Mouse (Mus musculus) liver, embryonic 11.5 days (tissue): ENCODE data around the gene Btg4. TPM values are rescaled to one million over a fixed set of nuclear protein-coding genes. Genes with fewer than 3 reads are reported as not detected.
A peak's percentile ranks its signal among the peaks of the same experiment; 100 is the strongest.

Source experiments
- ATAC-seq: fragments of 200-750 bp; cut with Nextera tagmentation; replicated peaks from 2 replicates; pipeline ENCODE4 v1.8.0; 2017; ENCODE audit warnings: moderate number of reproducible peaks, mild to moderate bottlenecking, moderate TSS enrichment, moderate library complexity; ENCODE audit not compliant: low FRiP score
- DNase-seq: peaks from one replicate; pipeline ENCODE4 v3.0.0-alpha.2; 2017; ENCODE audit warnings: low spot score
- H3K27ac ChIP-seq: fragments of 300-500 bp; sonication (generic); 2 replicates; pipeline ENCODE4 v1.5.1; 2014; ENCODE audit warnings: mild to moderate bottlenecking, low read depth, low read length, control low read depth
- H3K27me3 ChIP-seq: fragments of 300-500 bp; sonication (generic); replicated peaks from 2 replicates; pipeline ENCODE4 v1.6.1; 2014; ENCODE audit warnings: low read length, mixed read lengths; ENCODE audit not compliant: control insufficient read depth, insufficient read depth
- H3K36me3 ChIP-seq: fragments of 300-500 bp; sonication (generic); 2 replicates; pipeline ENCODE4 v1.6.1; 2014; ENCODE audit warnings: mild to moderate bottlenecking, low read length, moderate library complexity, mixed read lengths; ENCODE audit not compliant: control insufficient read depth, insufficient read depth
- H3K4me1 ChIP-seq: fragments of 300-500 bp; sonication (generic); replicated peaks from 2 replicates; pipeline ENCODE4 v1.6.1; 2014; ENCODE audit warnings: low read length, mixed read lengths; ENCODE audit not compliant: control insufficient read depth, insufficient read depth
- H3K4me2 ChIP-seq: fragments of 300-500 bp; sonication (generic); 2 replicates; pipeline ENCODE4 v1.6.1; 2014; ENCODE audit warnings: mild to moderate bottlenecking, control low read depth, moderate library complexity
- H3K4me3 ChIP-seq: fragments of 300-500 bp; sonication (generic); 2 replicates; pipeline ENCODE4 v1.5.1; 2014; ENCODE audit warnings: low read depth, low read length, control low read depth
- H3K9ac ChIP-seq: fragments of 300-500 bp; sonication (generic); 2 replicates; pipeline ENCODE4 v1.6.1; 2014; ENCODE audit warnings: low read depth, low read length, control low read depth
- H3K9me3 ChIP-seq: fragments of 300-500 bp; sonication (generic); 2 replicates; pipeline ENCODE4 v1.6.1; 2016; ENCODE audit warnings: low read length, inconsistent platforms, mixed read lengths; ENCODE audit not compliant: control insufficient read depth
- WGBS: fragments of 180-500 bp; shearing (Covaris S2); extraction: QIAGEN DNeasy Blood & Tissue Kit; methylation state at CpG from one replicate; pipeline ENCODE4 v1.1.7; 2014; 5-methylcytosine and 5-hydroxymethylcytosine counted together
- polyA plus RNA-seq: library from polyadenylated mRNA; unstranded; fragments of >200 nt; fragmentation: Nextera tagmentation; extraction: Ambion mirVana; gene quantifications from 2 replicates; pipeline ENCODE4 v1.2.1, GENCODE M21; 2014

Gene Btg4
- polyA plus RNA-seq, 1 experiment from 2014 or later: not detected

DNA sequence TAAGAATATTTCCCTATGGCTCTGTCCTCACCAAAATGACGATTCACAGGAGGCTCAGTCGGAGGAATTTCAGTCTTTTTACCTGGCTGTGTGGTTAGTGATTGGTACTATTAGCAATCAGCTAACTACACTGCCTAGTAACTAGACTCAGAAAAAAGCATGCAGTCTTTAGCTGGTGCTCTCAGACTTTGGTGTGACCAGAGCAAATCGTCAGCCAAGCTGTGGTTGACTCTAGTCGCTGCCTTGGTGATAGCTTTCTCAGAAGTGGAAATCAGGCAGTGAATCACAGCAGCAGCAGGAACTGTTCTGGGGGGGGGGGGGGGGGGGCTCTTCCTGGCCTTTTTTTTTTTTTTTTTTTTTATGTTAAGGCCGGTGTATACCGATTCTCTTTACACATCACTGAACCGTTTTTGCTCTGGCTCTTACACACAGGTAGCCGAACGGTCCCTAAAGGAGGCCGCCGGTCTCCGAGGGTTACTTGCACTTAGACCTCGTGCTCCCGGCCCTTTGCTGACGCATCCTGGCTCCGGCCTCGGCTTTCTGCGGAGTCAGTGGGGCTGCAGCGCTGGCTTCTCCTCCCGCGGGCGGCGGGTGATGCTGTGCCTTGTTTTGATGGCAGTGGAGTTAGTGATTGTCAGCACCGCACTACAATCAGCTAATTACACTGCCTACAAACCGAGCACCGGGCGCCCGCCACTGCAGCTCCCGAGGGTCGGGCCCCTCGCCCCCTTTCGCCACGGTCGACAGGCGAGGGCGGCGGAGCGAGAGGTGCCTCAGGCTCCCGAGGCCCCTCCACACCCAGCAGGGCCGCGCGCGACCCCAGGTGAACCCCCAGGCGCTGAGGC lies 42.5 kb downstream of the Btg4 start:
- peak overlapping the region; percentile 41 for H3K9ac ChIP-seq
- H3K4me3 ChIP-seq: peak overlapping the region; percentile 58
- no peaks in the 10 kb centered on the region for H3K9me3 ChIP-seq
- peak; percentile 66 for DNase-seq
- 2% methylated on average over 44 of the region's 44 CpGs for WGBS
- H3K27me3 ChIP-seq: peaks cover 43% of the 10 kb centered on the region
- H3K36me3 ChIP-seq: no peaks in the 10 kb centered on the region
- H3K4me2 ChIP-seq: peak overlapping the region; percentile 91
- no peak for ATAC-seq
- H3K27ac ChIP-seq: no peak overlapping the region
- no peaks in the 10 kb centered on the region; the same call in 1 of the 2 replicates for H3K4me1 ChIP-seq

DNA sequence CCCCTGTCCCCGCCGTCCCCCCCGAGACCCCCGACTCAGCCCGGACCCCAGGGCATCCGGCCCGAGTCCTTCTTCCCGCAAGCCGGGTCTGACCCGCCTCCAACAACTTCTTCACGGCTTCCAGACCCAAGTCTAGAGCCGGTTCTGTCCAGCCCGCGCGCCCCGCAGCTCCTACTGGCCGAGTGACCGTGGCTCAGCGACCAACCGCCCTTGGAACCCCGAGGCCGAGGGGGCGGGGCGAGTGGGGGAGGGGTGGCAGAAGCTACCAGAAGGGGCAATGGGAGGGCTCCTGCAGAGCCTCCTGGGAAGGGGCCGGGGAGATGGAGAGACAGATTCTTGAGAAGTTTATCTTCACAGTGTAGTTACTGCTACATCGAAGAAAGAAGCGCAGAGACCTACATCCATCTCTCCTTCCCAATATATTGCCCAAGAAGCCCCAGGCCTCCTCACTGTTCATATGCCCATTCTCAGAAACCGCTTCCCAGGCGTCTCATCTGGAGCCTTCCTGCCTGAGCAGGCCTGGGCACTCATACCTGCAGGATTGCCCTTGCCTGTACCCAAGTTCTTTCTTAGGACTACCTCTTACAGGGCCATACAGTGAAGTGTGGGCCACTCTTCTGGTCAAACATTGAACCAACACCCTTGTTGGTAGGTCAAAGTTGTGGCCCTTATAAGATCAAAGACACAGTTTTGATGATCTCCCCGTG lies 43.3 kb downstream of the Btg4 start:
- WGBS: 12% methylated on average over 29 of the region's 30 CpGs
- Histone ChIP-seq H3K27me3 (peaks cover 43% of the 10 kb centered on the region), H3K27ac (no peak overlapping the region), H3K4me1 (no peaks in the 10 kb centered on the region; the same call in 1 of the 2 replicates), H3K9ac (peak overlapping the region; percentile 41), H3K4me2 (peak overlapping the region; percentile 91), H3K4me3 (peak overlapping the region; percentile 58), H3K9me3 (no peaks in the 10 kb centered on the region), H3K36me3 (no peaks in the 10 kb centered on the region)
- no peak for DNase-seq
- no peak for ATAC-seq

DNA sequence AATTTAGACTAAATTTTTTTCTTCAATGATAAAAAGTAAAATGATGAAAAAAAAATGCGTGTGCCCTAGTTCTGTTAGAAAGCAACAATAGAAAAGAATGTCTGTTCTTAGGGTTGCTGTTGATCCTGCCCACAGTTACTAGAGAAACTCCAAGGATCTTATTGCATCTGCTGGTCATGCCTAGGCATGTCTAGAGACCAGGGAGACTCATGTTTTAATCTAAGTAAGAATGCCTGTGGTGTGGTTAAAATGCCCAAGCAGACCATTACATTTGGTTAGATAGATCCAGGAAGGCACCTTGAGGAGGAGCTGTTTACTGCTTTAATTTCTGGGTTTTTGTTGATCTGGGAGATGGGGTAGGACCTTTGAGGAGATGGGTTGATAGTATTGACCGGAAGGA lies 45.0 kb downstream of the Btg4 start:
- Histone ChIP-seq H3K4me2 (no peak overlapping the region), H3K4me3 (no peak overlapping the region), H3K27ac (no peak overlapping the region), H3K9me3 (no peaks in the 10 kb centered on the region), H3K9ac (no peak overlapping the region), H3K36me3 (no peaks in the 10 kb centered on the region), H3K4me1 (no peaks in the 10 kb centered on the region; the same call in 1 of the 2 replicates), H3K27me3 (peaks cover 37% of the 10 kb centered on the region)
- DNase-seq: no peak
- 70% methylated on average over 2 of the region's 2 CpGs for WGBS
- ATAC-seq: no peak

DNA sequence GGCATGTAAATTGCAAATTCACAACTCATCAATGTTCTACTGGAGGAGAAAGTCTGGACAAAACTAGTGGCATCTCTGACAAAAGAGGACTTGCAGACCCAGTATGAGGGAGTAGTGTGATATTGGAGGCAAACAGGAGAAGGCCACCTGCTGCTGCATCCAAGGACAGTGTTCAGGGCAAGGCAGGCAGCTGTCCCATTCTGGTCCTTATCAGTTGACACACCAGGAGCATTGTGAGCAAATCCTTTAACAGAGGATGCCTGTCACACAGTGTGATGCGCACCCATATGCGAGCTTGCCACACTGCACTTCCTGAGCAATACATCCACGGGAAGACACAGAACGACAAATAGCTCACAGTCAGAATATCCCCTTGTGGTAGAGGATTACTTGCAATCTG lies 54.1 kb downstream of the Btg4 start:
- ATAC-seq (no peak), DNase-seq (no peak)
- Histone ChIP-seq H3K27ac (no peak overlapping the region), H3K4me2 (no peak overlapping the region), H3K9me3 (no peaks in the 10 kb centered on the region), H3K9ac (no peak overlapping the region), H3K27me3 (no peaks in the 10 kb centered on the region), H3K36me3 (no peaks in the 10 kb centered on the region), H3K4me3 (no peak overlapping the region), H3K4me1 (no peaks in the 10 kb centered on the region)
- 65% methylated on average over 4 of the region's 4 CpGs for WGBS

DNA sequence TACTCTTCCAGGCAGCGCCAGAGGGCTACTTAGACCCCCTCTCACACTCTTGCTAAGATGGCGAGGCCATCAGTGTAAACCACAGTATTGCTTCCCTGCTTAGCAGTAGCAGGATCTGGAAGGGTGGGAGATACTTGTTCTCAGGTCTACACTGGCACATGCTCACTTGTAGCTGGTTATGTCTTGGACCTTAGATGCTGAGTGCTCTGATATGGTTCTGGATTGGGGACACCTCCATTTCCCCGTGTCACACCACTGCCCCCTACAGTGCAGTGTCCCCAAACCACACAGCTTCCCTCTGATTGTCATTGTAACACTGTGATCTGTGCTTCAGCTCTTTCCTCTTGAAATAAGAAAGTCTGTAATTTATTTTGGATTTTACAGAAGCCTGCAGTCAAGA lies 76.3 kb downstream of the Btg4 start:
- no peak for DNase-seq
- Histone ChIP-seq H3K4me1 (peaks cover 4% of the 10 kb centered on the region), H3K4me3 (no peak overlapping the region), H3K27ac (no peak overlapping the region), H3K36me3 (no peaks in the 10 kb centered on the region), H3K4me2 (no peak overlapping the region), H3K27me3 (no peaks in the 10 kb centered on the region; the same call in 1 of the 2 replicates), H3K9me3 (no peaks in the 10 kb centered on the region), H3K9ac (no peak overlapping the region)
- 68% methylated on average over 3 of the region's 3 CpGs for WGBS
- ATAC-seq: peak; percentile 64; the same call in 1 of the 2 replicates

DNA sequence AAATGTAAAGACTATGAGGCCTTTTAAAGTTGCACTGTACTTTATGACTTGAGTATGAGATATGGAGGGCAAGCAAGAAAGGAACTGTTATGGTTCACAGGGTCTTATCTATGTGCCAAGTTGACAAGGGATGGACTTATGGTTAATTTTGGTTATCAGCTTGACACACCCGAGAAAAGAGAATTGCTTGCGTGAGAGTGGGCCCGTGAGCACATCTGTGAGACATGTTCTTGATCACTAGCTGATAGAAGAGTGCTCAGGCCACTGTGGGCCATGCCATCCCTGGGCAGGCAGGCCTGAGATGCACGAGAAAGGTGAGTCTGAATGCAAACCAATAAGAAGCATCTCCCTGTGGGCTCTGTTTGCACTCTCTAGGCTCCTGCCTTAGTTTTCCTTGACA lies 76.7 kb downstream of the Btg4 start:
- no peaks in the 10 kb centered on the region for H3K9me3 ChIP-seq
- peaks cover 4% of the 10 kb centered on the region for H3K4me1 ChIP-seq
- H3K4me3 ChIP-seq: no peak overlapping the region
- WGBS: 52% methylated on average over 4 of the region's 4 CpGs
- no peaks in the 10 kb centered on the region; the same call in 1 of the 2 replicates for H3K27me3 ChIP-seq
- no peak overlapping the region for H3K9ac ChIP-seq
- no peak overlapping the region for H3K27ac ChIP-seq
- DNase-seq: no peak
- peak; percentile 23; the same call in 1 of the 2 replicates for ATAC-seq
- no peaks in the 10 kb centered on the region for H3K36me3 ChIP-seq
- no peak overlapping the region for H3K4me2 ChIP-seq

DNA sequence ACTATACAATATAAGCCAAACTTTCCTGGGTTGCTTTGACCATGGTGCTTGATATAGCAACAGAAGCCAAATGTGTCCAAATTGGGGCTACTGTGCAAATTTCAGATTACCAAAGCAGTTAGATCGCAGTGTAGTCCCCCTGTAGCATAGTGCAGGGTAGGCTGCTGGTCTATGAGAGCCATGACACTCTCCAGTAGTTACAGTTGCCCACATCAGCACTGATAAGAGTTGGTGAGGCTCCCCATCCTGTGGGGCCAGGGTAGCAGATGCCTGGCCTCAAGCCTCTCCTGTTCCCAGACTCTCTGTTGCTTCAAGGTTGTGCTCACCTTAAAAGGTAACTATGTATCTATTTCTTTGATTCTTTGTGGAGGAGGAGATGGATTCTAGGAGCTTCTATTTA lies 77.1 kb downstream of the Btg4 start:
- WGBS: 78% methylated on average over 1 of the region's 1 CpGs

DNA sequence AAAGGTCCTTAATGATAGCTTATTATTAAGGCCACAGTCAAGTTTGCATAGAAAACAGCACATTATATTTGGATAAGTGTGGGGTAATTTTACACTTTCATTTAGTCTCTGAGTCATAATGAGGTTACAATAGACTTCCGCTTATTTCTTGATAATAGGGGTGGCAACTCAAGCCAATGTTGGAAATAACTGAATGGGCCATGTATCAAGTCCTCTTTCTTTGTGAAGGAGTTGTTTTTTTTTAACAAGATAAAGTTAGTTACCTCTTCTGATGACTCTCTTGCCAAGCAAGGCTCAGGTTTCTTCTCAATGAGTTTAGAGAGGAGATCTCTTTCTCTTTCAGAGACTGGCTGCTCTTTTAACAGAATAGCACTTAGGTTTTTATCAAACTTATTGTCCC lies 77.6 kb downstream of the Btg4 start:
- 93% methylated on average over 1 of the region's 1 CpGs for WGBS
- H3K4me2 ChIP-seq: no peak overlapping the region
- DNase-seq (no peak), ATAC-seq (no peak)
- H3K4me3 ChIP-seq: no peak overlapping the region
- no peak overlapping the region for H3K27ac ChIP-seq
- no peaks in the 10 kb centered on the region for H3K9me3 ChIP-seq
- no peaks in the 10 kb centered on the region for H3K36me3 ChIP-seq
- H3K27me3 ChIP-seq: no peaks in the 10 kb centered on the region; the same call in 1 of the 2 replicates
- H3K4me1 ChIP-seq: peaks cover 4% of the 10 kb centered on the region
- no peak overlapping the region for H3K9ac ChIP-seq

More for the DNA sequence above, 77.1 kb downstream of the Btg4 start:
- ATAC-seq (peak; percentile 77), DNase-seq (no peak)
- Histone ChIP-seq H3K36me3 (no peaks in the 10 kb centered on the region), H3K4me1 (peaks cover 4% of the 10 kb centered on the region), H3K4me3 (no peak overlapping the region), H3K27ac (no peak overlapping the region), H3K9me3 (no peaks in the 10 kb centered on the region), H3K4me2 (no peak overlapping the region), H3K27me3 (no peaks in the 10 kb centered on the region; the same call in 1 of the 2 replicates), H3K9ac (no peak overlapping the region)
